Mouse (Mus musculus) cortical plate, adult 2 months (tissue): ENCODE data around the gene Lrrn2.

Experiments
- CTCF ChIP-seq: fragments of 200-500 bp; IDR thresholded peaks from 2 replicates; pipeline ENCODE4 v1.5.1; 2011; ENCODE audit warnings: mild to moderate bottlenecking, control low read depth, low read length; ENCODE audit not compliant: insufficient read depth; ENCODE audit errors: extremely low read depth
- POLR2A ChIP-seq: fragments of 200-500 bp; IDR thresholded peaks from 2 replicates; pipeline ENCODE4 v1.6.1; 2011; ENCODE audit warnings: mild to moderate bottlenecking, low read length, control low read depth; ENCODE audit not compliant: insufficient read depth; ENCODE audit errors: extremely low read depth

- no peak for TF ChIP-seq CTCF
- no peak for TF ChIP-seq POLR2A
Measured at GRCm38 (mm10) chr1:132937296-132938030, 57.4 kb downstream of the Lrrn2 start.
